Mouse (Mus musculus) liver, embryonic 14.5 days (tissue): ENCODE results near the gene Cckbr.

Experiments
- CTCF ChIP-seq: IDR thresholded peaks from 2 replicates; pipeline ENCODE4 v1.5.1; 2016; ENCODE audit warnings: antibody characterized with exemption, low read depth, control low read depth
- EP300 ChIP-seq: IDR thresholded peaks from 2 replicates; pipeline ENCODE4 v1.6.1; 2016; ENCODE audit warnings: antibody characterized with exemption, low read depth

DNA sequence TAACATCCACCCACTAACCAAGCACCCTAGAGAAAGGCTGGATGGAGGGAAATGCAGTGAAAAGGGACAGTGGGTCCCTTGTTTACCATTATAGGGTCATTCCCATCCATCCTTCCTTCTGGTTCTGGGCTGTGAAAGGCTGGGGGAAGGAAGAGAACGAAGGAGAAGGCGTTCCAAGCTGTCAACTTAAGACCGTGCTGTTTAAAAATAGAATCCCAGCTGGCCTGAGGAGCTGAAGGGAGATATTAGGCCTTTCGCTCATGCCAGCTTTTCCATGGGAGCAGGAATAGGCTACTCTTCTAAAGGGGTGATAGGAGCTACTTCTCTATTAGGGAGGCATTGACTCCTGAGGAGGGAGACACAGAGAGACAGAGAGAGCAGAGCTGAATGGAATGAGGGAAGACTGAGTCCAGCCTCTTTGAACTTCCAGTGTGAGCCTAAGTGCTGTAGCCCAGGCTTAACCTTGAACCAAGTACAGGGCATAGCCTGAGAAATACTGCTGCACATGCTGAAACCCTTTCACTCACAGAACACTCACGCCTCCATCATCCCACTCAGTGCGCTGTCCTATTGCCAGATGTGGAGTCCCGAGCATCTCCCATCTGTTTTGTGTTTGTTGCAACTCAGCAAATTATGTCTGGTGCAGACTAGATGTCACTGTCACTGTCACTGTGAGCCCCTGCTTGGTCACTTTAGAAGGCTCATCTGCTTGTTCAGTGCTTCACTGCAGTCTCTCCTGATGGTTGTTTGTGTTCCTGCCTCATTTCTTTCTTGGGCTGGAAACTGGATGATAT is 12.6 kb downstream of the Cckbr start:
- TF ChIP-seq EP300 (no peak), CTCF (no peak)
